Mouse (Mus musculus): Measurements from ENCODE around the gene S100a7a. TPM values are rescaled to one million over a fixed set of nuclear protein-coding genes. Genes with fewer than 3 reads are reported as not detected.

The S100a7a gene
- polyA plus RNA-seq, 1 experiment from 2014 or later = not detected

DNA sequence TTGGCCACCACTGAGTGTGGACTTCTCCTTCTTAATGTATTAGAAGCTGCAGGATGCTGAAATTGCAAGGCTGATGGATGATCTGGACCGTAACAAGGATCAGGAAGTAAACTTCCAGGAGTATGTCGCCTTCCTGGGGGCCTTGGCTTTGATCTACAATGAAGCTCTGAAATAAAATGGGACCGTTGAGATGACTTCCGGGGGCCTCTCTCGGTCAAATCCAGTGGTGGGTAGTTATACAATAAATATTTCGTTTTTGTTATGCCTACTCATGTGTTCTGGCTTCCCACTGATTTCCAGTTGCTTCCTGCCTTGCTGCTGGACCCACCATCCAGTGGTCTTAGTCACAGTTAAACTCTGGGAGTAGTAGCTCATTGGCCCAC lies 39.7 kb upstream of the S100a7a start:
- no peak for ATAC-seq (ENCODE audit: low FRiP score, low read depth)
- H3K27me3 ChIP-seq (replicated peaks) = peaks cover 8% of the 10 kb centered on the region; the same call in 1 of the 2 replicates
- no peaks in the 10 kb centered on the region for H3K36me3 ChIP-seq
- 82% methylated on average over 6 of the region's 6 CpGs for WGBS
- H3K9ac ChIP-seq = no peak overlapping the region
- no peak overlapping the region for H3K4me3 ChIP-seq
- no peaks in the 10 kb centered on the region for H3K9me3 ChIP-seq
- 0 out of 2 replicates have a peak, but pooled peaks cover 9% of the 10 kb centered on the region for H3K4me1 ChIP-seq
- H3K27ac ChIP-seq = no peak overlapping the region
- no peak overlapping the region for H3K4me2 ChIP-seq (replicated peaks)

DNA sequence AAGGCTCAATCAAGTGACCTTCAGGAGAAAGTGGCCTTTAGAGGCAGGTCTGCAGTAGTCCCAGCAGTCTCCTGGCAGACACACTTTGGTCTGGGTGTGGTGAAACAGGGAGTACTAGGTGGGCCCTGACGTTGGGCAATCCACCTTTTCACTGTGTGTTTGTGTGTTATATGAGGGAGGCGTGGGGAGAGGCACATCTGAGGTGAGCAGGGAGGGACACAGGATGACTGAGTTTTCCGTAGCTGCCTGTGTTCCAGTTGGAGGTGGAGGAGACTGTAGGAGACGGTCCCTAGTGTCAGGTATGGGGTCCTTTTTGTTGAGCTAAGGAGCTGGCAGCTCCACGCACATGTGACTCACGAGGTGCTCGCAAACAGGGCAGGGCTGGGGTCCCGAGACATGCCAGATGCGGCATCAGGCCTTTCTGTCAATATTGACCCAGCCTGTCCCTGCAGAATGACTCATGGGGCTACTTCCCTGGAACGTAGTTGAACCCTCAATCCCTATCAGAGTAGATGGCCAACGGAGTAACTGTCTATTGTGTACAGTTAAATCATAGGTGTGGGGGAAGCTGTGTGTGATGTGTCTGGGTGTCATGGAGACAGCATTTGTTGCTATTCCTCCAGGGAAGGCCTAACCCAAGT lies 39.1 kb upstream of the S100a7a start:
- ATAC-seq (ENCODE audit: low FRiP score, low read depth) = no peak
- Histone ChIP-seq H3K9me3 (no peaks in the 10 kb centered on the region), H3K27ac (no peak overlapping the region), H3K36me3 (no peaks in the 10 kb centered on the region), H3K27me3 (replicated peaks) (peaks cover 8% of the 10 kb centered on the region; the same call in 1 of the 2 replicates), H3K4me1 (0 out of 2 replicates have a peak, but pooled peaks cover 9% of the 10 kb centered on the region), H3K9ac (no peak overlapping the region), H3K4me2 (replicated peaks) (no peak overlapping the region), H3K4me3 (no peak overlapping the region)
- 84% methylated on average over 11 of the region's 11 CpGs for WGBS

DNA sequence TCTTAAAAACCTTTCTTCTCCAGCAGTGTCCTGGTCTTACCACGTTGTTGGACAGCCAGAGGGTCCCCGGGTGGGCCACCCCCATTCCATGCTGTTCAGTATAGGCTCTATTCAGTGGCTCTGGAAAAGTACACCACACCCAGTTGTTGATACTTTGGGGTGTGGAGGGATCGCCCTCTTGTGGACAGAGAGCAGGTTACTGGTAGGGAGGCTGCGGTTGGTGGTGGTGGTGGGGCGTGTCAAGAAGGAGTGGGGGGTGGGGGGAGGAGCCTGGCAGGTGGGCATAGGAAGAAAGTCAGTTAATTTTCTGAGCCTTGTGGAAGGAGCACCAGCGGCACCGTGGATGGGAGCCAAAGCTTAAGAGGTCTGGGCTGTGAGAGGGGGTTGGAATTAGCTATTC lies 38.4 kb upstream of the S100a7a start:
- Histone ChIP-seq H3K4me2 (replicated peaks) (no peak overlapping the region), H3K9me3 (no peaks in the 10 kb centered on the region), H3K4me3 (no peak overlapping the region), H3K36me3 (no peaks in the 10 kb centered on the region), H3K27ac (no peak overlapping the region), H3K9ac (no peak overlapping the region), H3K4me1 (0 out of 2 replicates have a peak, but pooled peaks cover 9% of the 10 kb centered on the region), H3K27me3 (replicated peaks) (peaks cover 8% of the 10 kb centered on the region; the same call in 1 of the 2 replicates)
- ATAC-seq (ENCODE audit: low FRiP score, low read depth) = no peak
- WGBS = 11% methylated on average over 7 of the region's 7 CpGs

DNA sequence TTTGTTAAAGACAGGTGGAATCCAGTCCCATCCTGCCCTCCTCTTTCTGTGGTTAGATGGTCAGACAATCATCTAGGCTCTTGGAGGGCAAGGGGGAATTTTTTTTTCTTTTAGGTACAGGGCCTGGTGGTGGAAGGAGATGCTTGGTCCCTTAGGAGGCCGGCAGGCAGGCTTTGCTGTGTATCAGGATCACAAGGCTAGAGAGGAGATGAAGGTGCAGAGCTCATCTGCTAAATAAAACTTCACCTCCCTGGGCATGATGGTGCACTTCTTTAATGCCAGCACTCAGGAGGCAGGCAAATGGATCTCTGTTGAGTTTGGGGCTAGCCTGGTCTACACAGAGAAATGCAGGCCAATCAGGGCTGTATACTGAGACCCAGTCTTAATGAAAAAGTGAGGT lies 37.9 kb upstream of the S100a7a start:
- Histone ChIP-seq H3K9ac (no peak overlapping the region), H3K36me3 (no peaks in the 10 kb centered on the region), H3K27me3 (replicated peaks) (peaks cover 8% of the 10 kb centered on the region; the same call in 1 of the 2 replicates), H3K4me2 (replicated peaks) (no peak overlapping the region), H3K27ac (no peak overlapping the region), H3K4me1 (0 out of 2 replicates have a peak, but pooled peaks cover 9% of the 10 kb centered on the region), H3K9me3 (no peaks in the 10 kb centered on the region), H3K4me3 (no peak overlapping the region)
- ATAC-seq (ENCODE audit: low FRiP score, low read depth) = no peak
- WGBS = 89% methylated on average over 1 of the region's 1 CpGs

DNA sequence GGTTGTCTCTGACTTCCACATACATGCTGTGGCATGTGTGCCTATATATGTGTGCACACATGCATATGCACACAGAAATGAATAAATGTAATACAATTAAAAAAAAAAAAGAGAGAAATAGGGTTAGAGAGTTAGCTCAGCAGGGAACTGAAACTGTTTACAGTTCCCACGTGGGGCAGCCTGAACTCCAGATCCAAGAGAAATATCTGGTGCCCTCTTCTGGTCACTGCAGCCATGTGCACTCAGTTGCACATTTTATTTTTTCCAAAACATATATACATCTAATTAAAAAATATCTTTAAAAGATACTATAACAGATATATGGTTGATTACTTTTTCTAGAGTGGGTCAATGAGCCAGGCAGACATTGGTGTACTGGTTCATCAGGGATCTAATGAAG lies 36.2 kb upstream of the S100a7a start:
- 17% methylated on average over 1 of the region's 1 CpGs for WGBS

DNA sequence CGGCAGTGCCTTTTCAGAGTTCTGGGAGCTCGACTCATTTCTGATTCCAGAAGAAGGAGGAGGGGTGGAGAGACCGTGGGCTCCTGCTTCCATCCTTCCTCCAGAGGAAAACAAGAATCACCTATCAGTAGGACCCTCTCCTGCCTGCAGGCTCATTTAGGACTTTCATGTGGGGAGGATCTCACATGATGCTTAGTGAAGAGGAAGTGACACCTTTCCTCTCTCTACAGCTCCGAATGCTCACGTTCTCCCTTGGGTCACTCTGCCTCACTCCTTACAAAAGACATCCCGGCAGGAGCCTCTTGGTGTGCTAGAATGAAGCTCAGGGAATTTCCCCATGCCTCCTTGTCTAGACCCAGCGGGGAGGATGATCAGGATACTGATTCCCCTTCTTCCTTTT lies 32.3 kb upstream of the S100a7a start:
- Histone ChIP-seq H3K9ac (no peak overlapping the region), H3K4me2 (replicated peaks) (no peak overlapping the region), H3K4me1 (peaks cover 13% of the 10 kb centered on the region), H3K9me3 (no peaks in the 10 kb centered on the region), H3K27me3 (replicated peaks) (no peaks in the 10 kb centered on the region), H3K4me3 (no peak overlapping the region), H3K27ac (no peak overlapping the region), H3K36me3 (no peaks in the 10 kb centered on the region)
- no peak for ATAC-seq (ENCODE audit: low FRiP score, low read depth)
- WGBS = 63% methylated on average over 7 of the region's 7 CpGs

More for the DNA sequence above, 36.2 kb upstream of the S100a7a start:
- Histone ChIP-seq H3K36me3 (no peaks in the 10 kb centered on the region), H3K4me1 (0 out of 2 replicates have a peak, but pooled peaks cover 9% of the 10 kb centered on the region), H3K27ac (no peak overlapping the region), H3K9me3 (no peaks in the 10 kb centered on the region), H3K9ac (no peak overlapping the region), H3K4me3 (no peak overlapping the region), H3K27me3 (replicated peaks) (peaks cover 8% of the 10 kb centered on the region; the same call in 1 of the 2 replicates), H3K4me2 (replicated peaks) (no peak overlapping the region)
- no peak for ATAC-seq (ENCODE audit: low FRiP score, low read depth)

DNA sequence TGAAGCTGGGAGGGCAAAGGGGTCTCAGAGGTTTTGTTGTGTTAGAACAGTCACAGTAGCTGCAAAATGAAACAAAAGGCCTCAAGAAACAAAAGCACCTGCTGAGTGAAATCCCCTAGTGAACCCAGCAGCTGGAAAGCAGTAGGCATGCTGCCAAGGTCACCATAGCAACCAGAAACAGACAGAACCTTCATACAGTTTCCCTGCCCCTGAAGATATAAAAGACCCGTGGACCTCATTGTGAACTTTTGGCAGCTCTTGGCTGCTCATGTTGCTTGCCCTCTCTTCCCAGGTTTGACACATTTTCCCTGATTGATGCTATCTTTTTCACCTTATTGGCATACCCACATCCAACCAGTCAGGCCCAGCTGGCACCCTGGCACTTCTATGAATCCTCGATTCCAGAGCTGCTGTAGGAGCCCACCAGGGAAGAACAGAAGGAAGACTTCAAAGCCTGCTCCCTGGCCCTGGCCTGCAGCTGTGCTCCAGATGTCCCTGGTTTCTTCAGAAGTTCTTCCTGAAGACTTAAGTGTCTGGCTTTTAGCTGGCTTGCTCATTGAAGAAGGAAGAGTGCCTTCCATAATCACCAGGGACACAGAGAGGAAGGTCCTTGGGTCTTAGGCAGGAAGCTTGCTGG lies 30.3 kb upstream of the S100a7a start:
- no peak overlapping the region for H3K4me2 ChIP-seq (replicated peaks)
- no peaks in the 10 kb centered on the region for H3K36me3 ChIP-seq
- WGBS = 9% methylated on average over 2 of the region's 2 CpGs
- H3K9ac ChIP-seq = no peak overlapping the region
- H3K9me3 ChIP-seq = no peaks in the 10 kb centered on the region
- H3K4me3 ChIP-seq = no peak overlapping the region
- H3K27ac ChIP-seq = no peak overlapping the region
- H3K4me1 ChIP-seq = peaks cover 13% of the 10 kb centered on the region
- H3K27me3 ChIP-seq (replicated peaks) = no peaks in the 10 kb centered on the region
- ATAC-seq (ENCODE audit: low FRiP score, low read depth) = peak; percentile 61

DNA sequence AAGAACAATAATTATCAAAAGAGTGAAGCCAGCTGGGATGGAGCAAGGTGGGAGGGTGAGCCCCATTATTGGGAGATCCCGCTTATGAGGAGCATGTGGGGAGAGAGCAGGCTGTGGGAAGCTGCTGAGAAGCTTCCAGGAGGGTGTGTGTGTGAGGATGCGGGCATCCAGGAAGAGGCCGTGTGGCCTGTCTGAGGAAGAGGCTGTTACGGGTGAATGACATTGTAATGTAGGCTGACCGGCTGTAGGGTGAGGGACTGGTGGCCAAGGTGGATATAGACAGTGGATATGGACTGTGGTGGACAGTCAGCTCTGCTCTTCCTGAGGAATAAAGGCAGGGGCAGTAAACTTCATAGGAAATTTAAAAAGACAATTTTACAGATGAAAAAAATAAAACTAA lies 28.3 kb upstream of the S100a7a start:
- WGBS = 79% methylated on average over 5 of the region's 5 CpGs
- Histone ChIP-seq H3K27ac (no peak overlapping the region), H3K4me2 (replicated peaks) (no peak overlapping the region), H3K9ac (no peak overlapping the region), H3K4me1 (peaks cover 13% of the 10 kb centered on the region), H3K36me3 (no peaks in the 10 kb centered on the region), H3K27me3 (replicated peaks) (no peaks in the 10 kb centered on the region), H3K4me3 (no peak overlapping the region), H3K9me3 (no peaks in the 10 kb centered on the region)
- ATAC-seq (ENCODE audit: low FRiP score, low read depth) = no peak

DNA sequence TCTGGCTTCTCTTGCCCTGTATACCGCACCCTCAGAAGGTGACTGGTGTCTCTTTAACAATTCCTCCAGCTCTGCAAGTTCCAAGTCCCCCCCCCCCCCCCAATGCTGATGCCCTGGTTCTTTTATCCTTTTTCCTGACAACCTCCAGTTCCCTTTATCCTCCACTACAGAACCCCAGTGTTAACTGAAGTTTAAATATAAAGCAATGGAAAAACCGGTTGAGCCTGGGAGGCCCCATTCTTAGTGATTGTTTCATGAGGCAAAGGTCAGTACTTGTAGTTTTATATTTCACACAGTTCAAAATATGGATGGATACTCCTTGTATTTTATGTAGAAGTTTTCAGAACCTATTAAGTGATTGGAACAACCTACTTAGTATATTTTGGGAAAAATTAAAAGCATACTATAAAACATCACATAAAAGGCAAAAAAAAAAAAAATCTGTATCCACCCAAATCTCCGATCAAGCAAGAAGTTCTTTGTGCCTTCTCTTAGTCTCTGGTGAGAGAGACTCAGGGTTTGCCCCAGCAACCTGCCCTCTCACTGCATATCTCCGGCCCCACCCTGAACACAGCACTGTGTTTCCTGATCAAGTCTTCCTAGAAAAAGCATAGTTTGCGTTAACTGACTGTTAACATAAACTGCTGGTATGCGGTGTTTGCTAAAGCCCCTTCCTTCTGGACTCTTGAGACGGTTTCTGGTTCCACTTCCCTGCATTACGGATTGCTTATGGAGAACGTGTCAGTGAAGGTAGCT lies 27.4 kb upstream of the S100a7a start:
- H3K9ac ChIP-seq = no peak overlapping the region
- no peak overlapping the region for H3K4me3 ChIP-seq
- no peaks in the 10 kb centered on the region for H3K36me3 ChIP-seq
- peaks cover 13% of the 10 kb centered on the region for H3K4me1 ChIP-seq
- H3K9me3 ChIP-seq = no peaks in the 10 kb centered on the region
- no peak overlapping the region for H3K4me2 ChIP-seq (replicated peaks)
- no peak for ATAC-seq (ENCODE audit: low FRiP score, low read depth)
- H3K27me3 ChIP-seq (replicated peaks) = no peaks in the 10 kb centered on the region
- WGBS = 86% methylated on average over 9 of the region's 9 CpGs
- H3K27ac ChIP-seq = no peak overlapping the region

DNA sequence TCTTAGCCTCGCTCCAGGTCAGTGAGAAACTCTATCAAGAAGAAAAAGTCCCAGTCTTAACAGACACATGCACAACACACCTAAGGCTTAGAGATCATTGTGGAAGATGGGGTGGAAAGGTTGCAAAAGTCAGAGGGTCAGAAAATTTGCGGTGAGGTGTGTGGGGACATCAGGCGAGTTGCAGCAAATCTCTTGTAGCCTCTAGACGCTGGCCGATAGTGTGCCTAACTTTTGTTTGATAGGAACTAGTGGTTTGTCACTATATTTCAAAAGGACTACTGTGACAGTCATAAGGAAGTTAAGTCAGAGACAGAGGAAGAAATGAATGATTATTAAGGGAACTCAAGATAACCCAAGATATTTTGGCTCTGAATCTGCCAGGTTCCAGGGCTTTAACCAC lies 26.5 kb upstream of the S100a7a start:
- no peak overlapping the region for H3K4me3 ChIP-seq
- H3K27ac ChIP-seq = no peak overlapping the region
- no peaks in the 10 kb centered on the region for H3K27me3 ChIP-seq (replicated peaks)
- no peak overlapping the region for H3K4me2 ChIP-seq (replicated peaks)
- H3K9me3 ChIP-seq = no peaks in the 10 kb centered on the region
- H3K9ac ChIP-seq = no peak overlapping the region
- peaks cover 13% of the 10 kb centered on the region for H3K4me1 ChIP-seq
- no peaks in the 10 kb centered on the region for H3K36me3 ChIP-seq
- 95% methylated on average over 5 of the region's 5 CpGs for WGBS
- no peak for ATAC-seq (ENCODE audit: low FRiP score, low read depth)

DNA sequence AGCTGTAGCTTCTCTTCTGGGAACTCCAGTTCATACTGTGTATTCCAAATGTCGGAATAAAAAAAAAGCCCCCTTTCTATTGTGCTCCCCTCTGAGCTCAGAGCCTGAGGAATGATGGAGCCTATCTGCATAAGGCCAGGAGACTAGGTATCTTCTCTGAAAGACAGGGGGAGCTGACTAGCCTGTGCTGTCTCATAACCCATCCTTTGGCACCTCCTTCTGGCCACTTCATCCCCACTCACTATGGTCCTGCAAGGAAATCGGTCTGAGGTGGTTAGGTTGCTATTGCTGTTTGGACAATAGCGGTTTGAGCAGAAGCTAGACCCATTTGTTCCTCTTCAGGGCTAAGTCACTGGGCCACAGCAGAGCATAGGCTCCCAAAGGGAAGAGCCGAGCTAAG lies 26.0 kb upstream of the S100a7a start:
- Histone ChIP-seq H3K9ac (no peak overlapping the region), H3K36me3 (no peaks in the 10 kb centered on the region), H3K9me3 (no peaks in the 10 kb centered on the region), H3K4me1 (peaks cover 13% of the 10 kb centered on the region), H3K27me3 (replicated peaks) (no peaks in the 10 kb centered on the region), H3K4me3 (no peak overlapping the region), H3K27ac (no peak overlapping the region), H3K4me2 (replicated peaks) (no peak overlapping the region)
- no peak for ATAC-seq (ENCODE audit: low FRiP score, low read depth)
- 60% methylated on average over 4 of the region's 4 CpGs for WGBS

DNA sequence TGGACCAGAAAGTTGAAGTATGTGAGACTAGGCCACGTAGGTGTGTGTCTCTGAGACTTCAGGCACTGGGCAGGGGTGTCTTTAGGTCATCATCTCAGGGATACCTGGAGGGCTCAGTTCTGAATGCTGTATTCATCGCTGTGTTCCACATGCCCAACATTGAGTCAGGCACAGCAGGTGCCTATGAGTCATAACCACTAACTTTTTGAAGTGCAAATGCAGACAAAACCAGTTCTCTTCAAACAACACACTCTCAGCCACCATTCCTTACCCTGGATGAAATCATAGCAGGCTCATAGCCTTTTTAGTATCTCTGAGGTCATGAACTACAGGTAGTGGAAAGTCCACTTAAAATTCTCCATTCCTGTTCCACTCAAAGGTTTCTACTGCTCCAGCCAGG lies 24.5 kb upstream of the S100a7a start:
- ATAC-seq (ENCODE audit: low FRiP score, low read depth) = no peak
- Histone ChIP-seq H3K9ac (no peak overlapping the region), H3K9me3 (no peaks in the 10 kb centered on the region), H3K27ac (no peak overlapping the region), H3K4me1 (0 out of 2 replicates have a peak, but pooled peaks cover 1% of the 10 kb centered on the region), H3K4me2 (replicated peaks) (no peak overlapping the region), H3K4me3 (no peak overlapping the region), H3K27me3 (replicated peaks) (no peaks in the 10 kb centered on the region), H3K36me3 (no peaks in the 10 kb centered on the region)
- WGBS = 84% methylated on average over 2 of the region's 2 CpGs
